Mouse (Mus musculus) liver, adult (tissue): ENCODE results near the gene Gtf2a2.
A peak's percentile ranks its signal among the peaks of the same experiment; 100 is the strongest.

Source experiments
- GATA4 ChIP-seq: IDR thresholded peaks from 2 replicates; pipeline ENCODE4 v1.6.1; 2014; ENCODE audit warnings: mild to moderate bottlenecking, low read length; ENCODE audit not compliant: insufficient replicate concordance

Gene Gtf2a2

GRCm38 (mm10) chr9:70042137-70042536 lies 29.8 kb downstream of the Gtf2a2 start:
- TF ChIP-seq GATA4 = no peak

- TF ChIP-seq GATA4 = no peak
Observed at GRCm38 (mm10) chr9:70042935-70043334, 30.6 kb downstream of the Gtf2a2 start.

- no peak for TF ChIP-seq GATA4
Observed at GRCm38 (mm10) chr9:70044865-70045264, 32.5 kb downstream of the Gtf2a2 start.

- no peak for TF ChIP-seq GATA4
Observed at GRCm38 (mm10) chr9:70046255-70046654, 33.9 kb downstream of the Gtf2a2 start.

DNA sequence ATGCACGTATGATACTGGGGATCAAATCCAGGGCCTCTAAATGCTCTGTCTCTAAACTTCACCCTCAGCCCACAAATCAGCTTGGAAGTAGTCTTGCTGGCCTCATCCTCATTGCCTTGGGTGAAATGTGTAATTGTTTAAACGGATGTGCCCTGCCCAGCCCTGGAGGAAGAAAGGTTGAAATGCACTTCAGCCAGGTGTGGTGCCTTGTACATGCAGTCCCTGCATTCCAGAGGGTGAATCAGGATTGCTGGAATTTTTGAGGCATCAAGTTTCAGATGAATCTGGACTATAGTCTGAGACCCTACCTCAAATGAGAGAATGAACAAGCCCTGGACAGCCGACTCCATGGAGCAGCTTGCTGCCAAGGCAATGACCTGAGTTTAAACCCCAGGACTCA lies 35.5 kb downstream of the Gtf2a2 start:
- TF ChIP-seq GATA4 = no peak

DNA sequence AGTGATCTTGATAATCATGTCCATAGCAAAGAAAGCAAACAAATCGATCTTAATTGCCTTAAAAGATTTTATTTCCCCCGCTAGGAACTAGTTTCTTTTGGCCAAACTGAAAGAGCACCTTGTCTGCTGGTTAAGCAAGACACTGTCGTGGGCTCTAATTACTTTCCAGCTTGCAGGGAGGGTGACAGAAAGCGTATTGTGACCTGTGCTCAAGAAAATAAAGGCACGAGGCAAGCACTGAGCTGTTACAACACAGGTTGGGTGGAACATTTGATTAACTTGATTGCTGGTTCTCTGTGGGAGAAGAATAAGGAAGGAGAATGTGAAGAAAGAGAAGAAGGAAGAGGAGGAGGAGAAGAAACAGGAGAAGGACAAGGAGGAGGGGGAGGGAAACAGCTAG lies 35.9 kb downstream of the Gtf2a2 start:
- no peak for TF ChIP-seq GATA4

GRCm38 (mm10) chr9:70048751-70049415 lies 36.5 kb downstream of the Gtf2a2 start:
- no peak for TF ChIP-seq GATA4

- TF ChIP-seq GATA4 = no peak
Observed at GRCm38 (mm10) chr9:70049416-70049783, 37.0 kb downstream of the Gtf2a2 start.

- no peak for TF ChIP-seq GATA4
Observed at GRCm38 (mm10) chr9:70049839-70050238, 37.5 kb downstream of the Gtf2a2 start.

- no peak for TF ChIP-seq GATA4
Observed at GRCm38 (mm10) chr9:70052730-70053129, 40.4 kb downstream of the Gtf2a2 start.

DNA sequence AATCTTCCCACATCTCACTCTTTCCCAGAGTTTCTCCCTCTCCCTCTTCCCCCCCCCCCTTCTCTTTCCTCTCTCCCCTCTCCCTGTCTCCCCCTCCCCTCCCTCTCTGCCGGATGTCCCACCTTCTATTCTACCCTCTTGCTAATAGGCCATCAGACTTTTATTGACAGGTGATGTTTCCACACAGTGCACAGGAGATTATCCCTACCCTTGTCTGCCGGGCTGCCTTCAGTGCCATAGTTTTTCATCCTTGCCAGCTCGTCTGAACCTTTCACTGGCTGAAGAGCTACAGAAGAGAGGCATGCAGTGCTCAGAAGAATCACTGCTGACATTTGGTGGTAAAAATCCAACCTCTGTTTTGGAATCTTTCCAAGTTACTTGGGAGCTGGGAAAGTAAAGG lies 41.1 kb downstream of the Gtf2a2 start:
- TF ChIP-seq GATA4 = no peak

GRCm38 (mm10) chr9:70062012-70062411 lies 49.7 kb downstream of the Gtf2a2 start:
- TF ChIP-seq GATA4 = peak; percentile 47; the same call in 1 of the 2 replicates

- TF ChIP-seq GATA4 = no peak
Observed at GRCm38 (mm10) chr9:70067497-70067896, 55.1 kb downstream of the Gtf2a2 start.

DNA sequence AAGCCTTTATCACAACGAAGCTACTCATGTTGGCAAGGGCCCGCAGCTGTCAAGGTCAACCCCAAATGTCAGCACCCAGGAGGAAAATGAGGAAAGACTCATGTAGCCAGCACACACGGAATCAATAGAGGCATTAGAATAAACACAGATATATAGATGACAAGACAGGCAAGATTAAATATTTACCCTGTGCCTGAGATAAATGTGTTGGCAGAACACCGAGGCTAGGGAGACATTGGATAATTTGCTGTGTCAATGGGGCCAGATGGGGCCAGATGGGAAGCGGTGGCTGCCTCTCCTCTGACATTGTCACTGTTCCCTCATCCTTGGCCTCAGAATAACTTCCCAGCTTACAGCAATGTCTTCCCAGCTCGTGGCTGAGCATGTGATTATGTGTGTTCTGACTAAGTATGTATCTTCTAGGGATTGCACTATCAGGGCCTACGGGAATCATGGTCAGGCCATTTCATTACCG lies 57.6 kb downstream of the Gtf2a2 start:
- TF ChIP-seq GATA4 = peak; percentile 77; the same call in 1 of the 2 replicates

GRCm38 (mm10) chr9:70072387-70072786 lies 60.0 kb downstream of the Gtf2a2 start:
- no peak for TF ChIP-seq GATA4
